Mouse (Mus musculus): ENCODE results near the gene Dcaf10. TPM values are rescaled to one million over a fixed set of nuclear protein-coding genes. Genes with fewer than 3 reads are reported as not detected.
A peak's percentile ranks its signal among the peaks of the same experiment; 100 is the strongest.
"Not testable (repeated sequence)": the region's sequence is repeated elsewhere in the genome, so short reads cannot be mapped to it uniquely, and the experiment has no call there.

Gene Dcaf10
- total RNA-seq, 2 experiments from 2014 or later: 17.7 to 20.7 TPM

DNA sequence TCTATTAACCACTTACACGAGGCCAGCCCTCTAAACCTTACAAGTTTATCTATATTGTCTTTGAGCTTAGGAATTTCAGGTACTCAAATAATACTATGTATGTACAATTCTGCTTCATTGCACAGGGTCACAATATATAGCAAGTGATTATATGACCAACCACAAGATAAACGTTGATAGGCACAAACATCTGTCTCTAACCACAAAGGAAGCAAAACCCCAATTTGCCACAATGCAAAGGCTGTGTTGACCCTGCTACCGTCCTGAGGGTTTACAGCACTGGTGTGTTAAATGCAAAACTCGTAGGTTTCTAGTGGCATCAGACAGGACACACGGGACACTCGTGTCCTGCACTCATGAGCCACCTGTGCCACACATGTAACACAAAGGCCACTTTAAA, 54.3 kb downstream of the Dcaf10 start:
- DNase-seq: not testable (repeated sequence)

DNA sequence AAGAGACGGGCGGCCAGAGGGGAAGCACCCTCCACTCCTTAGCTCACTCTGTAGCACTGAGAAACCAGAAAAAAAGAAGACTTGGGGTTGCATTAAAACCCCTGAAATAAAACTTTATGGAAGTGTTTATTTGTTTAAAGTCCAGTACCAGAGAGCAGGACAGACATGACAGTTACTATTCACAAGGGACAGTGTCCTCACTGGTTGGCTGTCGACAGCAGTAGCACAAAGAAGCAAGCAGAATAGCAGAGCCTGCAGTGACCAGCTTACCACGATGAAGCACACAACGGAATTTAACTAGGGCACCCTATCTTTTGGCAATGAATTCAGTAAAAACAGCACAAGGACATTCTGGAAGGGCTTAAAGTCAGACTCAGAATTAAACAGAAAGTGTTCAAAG, 56.4 kb downstream of the Dcaf10 start:
- DNase-seq: not testable (repeated sequence)

DNA sequence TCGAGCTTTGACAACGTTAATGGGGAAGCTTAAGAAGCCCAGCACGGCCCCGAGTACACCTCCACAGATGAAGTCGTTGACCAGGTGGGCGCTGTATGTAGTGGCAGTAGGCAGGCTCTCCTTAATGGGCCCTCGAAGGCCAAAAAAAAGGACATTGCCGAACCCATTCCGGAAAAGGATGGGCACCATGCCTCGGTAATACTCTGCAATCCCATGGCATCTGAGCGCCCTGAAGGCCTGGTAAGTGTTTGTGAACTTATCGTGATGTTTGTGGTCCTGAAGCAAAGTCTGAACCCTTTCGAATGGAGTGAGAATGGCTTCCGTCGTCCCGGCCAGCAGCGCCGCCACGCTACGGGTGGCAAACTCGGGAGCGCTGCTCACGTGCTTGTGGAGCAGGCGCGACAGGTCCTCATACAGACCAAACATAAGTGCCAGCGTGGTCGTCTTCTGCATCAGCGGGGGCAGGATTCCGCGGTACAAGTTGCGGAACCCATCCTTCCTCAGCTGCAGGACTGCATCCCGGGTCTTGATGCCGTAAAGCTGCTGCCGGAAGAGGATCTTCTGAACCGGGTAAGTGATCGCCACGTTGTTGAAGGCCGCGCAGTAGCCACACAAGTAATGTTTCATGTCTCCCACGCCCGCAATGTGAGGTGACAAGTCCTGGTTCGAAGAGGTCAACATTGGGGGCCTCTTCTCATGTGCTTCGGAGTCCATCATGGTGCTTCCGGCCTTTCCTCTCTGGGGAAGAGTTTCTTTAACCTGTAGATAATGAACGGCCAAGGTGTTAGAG, 57.7 kb downstream of the Dcaf10 start:
- DNase-seq: no peak

DNA sequence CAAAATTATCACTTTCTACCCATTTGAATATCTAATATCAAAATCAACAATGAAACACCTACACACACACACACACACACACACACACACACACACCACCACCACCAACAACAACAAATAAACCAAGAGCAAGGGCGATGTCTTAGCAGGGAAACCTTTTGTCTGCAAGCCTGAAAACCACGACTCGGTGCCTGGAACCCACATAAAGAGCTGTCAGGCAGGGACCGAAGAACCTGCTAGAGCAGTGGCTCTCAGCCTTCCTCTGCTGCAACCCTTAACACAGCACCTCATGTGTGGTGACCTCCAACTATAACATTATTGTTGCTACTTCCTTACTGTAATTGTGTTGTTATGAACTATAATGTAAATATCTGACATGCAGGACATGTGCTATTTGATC, 60.4 kb downstream of the Dcaf10 start:
- DNase-seq: no peak

DNA sequence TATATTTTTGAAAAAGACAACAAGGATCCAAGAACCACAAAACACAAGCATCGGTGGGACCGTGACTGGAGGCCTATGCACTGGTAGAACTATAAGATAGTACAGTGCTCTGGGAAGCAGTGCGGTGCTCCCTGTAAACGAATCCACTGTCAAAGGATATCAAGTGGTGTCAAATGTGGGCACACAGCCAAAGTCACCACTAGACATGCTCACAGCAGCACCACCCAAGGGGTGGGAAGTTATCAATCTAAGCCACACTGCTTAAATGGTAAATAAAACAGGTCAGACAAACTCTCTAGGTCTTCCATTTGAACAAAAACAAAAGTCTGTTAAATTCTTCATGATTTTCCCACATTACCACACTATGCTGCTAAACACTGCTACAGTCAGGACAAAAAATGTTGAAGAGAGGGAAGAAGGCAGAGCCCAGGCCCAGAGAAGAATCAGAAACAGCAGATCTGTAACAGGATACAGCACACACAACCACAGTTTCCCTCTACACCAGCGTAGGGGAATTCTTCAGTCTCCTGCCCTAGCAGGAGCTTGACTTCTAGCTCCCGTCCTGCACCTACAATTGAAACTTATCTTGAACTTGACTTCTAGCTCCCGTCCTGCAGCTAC, 61.1 kb downstream of the Dcaf10 start:
- DNase-seq: no peak

DNA sequence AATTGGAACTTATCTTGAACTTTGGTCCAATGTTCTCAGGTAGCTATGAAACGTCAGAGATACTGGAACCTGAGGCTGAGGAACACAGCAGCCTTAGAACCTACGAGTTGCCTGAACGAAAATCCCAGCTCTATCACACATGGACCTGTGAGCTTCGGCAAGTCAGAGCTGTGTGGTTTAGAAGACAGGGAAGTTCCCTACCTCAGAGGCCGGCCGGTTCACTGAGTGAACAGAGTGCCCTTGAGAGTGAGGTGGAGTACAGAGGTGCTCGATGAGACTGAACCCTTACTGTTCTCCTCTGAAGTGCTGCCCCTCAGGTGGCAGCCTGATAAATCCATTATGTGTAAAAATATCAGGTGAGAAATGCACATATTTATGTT, 61.6 kb downstream of the Dcaf10 start:
- no peak for DNase-seq

DNA sequence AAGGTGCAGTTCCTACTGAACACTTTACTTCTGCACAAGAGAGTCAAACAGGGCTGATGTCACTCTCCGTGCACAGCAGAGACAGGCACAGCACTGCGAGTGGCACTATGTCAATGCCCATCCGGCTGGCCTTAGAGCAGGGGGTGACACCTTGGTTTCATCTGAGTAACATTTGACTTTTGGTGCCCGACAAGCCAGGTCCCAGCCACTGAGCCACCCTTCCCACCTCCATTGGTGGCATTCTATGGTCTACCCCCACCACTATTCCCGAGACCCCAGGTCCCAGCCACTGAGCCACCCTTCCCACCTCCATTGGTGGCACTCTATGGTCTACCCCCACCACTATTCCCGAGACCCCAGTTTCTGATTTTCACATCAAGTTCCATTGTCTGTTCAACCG, 62.2 kb downstream of the Dcaf10 start:
- DNase-seq: no peak

DNA sequence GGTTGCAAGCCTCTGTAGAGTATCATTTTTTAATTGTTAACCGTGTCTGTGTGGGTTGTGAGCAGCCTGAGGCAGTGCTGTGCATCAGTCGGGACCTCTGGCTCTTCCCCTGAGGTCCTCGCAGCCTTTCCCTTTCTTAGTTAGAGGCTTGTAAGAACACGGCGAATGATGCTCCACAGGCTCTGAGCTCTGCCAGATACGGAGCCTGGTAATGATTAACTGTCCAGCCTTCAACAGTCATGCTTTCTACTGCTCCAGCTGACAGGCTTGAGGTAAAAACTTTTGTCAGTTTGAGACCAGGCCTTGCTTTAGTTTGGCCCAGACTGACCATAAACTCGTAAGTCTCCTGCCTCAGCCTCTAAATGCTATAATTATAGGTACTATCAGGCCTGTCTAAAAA, 63.4 kb downstream of the Dcaf10 start:
- no peak for DNase-seq

DNA sequence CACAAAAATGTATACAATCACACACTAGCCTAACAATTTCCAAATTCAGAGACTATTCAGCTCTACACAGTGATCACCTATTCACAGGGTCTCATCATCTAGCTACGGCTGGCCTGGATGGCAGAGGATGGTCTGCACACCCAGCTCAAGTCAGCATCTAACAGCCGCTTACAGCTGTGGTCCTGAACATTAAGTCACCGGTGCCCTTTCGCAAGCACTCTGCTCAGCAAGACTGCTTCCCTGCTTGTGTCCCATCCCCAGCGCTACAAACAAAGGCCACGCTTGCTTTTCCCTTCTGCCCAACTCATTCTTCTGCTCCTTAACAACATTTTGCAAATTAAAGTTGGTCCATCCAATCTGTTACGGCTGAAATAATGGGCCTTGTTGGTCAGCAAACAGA, 64.5 kb downstream of the Dcaf10 start:
- DNase-seq: no peak

DNA sequence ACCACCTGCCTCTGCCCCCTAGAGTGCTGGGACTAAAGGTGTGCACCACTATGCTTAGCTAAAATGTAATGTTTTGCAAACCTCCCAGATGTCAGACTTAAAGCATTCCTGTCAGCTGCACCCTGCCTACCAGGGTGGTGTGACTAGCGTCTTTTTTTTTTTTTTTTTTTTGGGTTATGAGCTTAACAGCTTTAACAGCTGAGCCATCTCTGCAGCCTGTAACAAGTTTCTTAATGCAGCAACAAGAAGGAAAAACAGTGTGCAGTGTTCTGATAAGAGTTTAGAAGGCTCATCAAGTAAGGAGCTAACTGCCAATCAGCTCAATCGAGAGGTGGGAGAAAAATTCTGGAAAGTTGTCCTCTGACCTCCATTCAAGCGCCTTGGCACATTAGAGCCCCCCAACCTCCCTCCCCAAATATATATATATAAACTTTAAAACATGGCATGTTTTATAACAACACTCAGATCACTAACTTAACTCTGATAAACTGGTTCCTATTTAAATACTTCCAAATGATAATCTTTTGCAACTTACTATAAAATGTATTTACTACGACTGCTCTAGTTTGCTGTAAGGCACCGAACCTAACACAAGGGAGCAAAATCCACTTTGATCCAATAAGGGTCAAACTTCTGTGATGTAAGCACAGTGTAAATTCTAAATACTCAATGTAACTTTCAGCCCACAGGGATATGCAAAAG, 65.3 kb downstream of the Dcaf10 start:
- DNase-seq: no peak

DNA sequence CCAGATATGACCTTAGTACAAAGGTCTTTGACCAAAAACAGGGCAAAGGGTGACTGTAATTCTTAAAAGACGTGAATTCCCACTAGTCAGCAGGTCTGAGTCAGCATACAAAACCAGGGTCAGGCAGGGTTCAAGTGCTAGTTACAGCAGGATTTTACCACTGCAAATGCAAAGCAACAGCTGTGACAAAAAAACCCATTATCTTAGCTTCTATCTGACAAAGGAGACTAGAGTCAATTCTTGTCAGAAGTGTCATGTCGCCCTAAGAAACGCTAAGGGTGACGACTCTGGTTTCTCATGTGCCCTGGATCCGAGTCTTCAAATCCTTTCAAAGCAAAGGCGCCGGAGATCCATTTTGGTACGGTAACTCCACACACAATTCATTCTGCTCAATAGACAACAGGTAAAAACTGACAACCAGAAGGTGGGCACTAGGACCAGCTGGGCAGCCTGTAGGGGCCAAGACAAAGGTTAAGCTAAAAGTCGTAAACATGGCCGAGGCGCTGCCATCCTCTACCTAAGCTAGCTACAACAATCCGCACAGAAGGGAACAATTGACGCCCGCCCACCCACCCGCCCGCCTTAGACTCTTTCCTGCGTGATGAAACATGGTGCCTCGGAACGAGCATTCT, 65.9 kb downstream of the Dcaf10 start:
- no peak for DNase-seq

DNA sequence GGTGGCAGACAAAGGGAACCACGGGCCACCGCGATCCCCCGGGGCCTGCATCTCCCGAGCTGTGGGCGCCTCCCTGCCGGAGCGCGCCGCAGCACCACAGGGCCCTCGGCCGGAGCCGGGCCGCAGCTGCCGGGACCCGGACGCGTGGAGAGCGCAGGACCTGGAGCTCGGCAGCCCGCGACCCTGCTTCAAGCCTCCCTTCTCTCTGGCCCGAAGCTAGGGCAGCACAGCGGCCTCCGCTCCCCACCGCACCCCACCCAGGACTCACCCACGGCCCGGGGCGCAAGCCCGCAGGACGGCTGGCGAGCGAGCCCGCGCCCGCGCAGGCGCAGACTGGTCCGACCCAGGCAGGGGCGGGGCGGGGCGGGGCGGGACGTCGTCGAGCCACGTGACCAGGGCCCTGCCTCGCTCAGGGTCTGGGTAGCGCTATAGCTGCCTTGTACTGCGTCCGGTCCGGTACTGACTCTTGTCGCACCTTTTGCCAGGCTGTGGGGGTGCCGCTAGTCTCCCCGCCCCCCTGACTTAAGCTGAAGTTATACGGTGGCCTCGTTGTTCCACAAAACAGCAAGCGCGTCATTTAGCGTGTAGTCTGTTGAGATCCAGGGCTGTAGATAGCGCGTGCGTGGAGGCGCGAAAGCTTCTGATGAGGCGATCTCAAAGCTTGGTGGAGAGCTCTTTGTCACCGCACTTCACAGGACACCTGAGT, 66.7 kb downstream of the Dcaf10 start, which contains the start of gene Slc25a51:
Slc25a51 (minus strand) TSS at position 340 of the 706 bp plus-strand sequence.
- peak; percentile 80 for DNase-seq

DNA sequence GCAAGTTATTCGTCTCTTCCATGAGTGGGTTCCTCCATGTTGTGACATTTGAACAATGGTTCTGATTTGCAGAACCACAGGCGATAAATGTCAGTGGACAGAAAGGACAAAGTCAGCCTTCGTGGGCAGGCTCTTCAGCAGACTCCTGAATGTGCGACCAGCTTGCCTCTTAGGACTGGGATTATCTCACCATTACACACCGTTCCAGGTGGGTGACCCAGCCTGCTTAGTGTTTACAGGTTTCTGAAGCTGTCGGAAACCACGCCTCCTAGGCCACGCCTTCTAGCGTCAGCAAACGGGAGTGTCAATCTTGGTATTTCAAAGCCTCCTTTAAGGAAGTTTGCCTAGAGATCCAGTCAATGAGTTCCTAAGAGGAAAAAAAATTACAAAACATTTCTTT, 67.4 kb downstream of the Dcaf10 start:
- DNase-seq: peak; percentile 18 to 40

DNA sequence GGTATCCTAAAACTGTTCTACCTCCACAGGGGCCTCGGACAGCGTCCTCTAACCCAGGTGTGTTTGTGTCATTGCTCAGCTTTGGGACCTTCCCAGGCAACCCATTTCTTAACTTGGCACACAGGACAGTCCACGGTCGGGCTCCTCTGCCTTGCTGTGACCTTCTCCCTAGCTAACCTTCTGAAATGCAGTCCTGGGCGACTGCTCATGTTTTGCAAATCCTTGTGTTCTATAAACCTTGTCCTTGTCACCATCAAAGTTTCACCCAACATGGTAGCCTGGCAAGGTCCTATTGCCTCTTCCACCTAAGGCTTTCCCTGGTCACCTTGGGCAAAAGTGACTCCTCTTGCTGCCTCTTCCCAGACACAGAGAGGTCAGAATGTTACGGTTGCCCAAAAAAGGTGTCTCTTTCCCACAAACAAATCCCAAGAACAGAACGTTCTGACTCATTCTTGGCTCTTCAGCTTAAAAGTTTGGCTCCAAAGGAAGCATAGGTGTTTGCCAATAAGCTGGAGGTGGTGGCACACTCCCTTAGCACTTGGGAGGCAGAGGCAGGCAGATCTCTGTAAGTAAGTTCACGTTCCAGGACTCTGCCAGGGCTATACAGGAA, 69.4 kb downstream of the Dcaf10 start:
- no peak for DNase-seq

DNA sequence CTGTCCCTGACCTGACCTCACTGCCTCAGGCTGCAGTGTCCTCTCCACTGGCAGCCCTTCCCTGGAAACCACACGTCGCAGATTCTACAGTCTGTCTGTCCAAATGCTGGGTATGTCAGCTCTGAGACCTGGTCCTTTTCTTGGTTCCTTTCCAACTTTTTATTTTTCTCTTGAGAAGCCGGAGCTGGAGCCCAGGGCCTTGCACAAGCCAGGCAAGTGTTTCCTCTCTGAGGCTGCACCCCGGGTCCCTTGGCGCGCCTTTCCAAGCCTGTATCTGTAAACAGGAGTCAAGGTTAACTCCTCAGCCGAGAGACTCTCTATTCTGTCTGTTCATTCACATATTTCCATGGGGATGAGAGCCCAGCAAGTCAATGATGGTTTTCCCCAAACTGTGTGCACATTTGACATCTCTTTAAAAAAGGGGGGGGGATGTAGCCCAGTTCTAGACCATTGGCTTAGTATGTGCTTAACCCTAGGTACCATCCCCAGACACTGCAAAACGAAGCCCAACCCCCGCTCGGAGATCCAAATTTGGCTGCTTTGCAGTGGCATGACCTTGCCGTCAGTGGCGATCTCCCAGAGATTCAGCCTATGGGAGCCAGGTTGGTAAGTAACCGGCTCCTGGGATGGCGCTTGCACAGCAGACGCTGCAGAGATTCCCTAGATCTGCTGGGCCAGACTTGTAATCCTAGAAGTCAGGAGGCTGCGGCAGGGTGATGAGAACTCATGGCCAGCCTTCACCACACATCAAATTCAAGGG, 70.7 kb downstream of the Dcaf10 start:
- DNase-seq: no peak

DNA sequence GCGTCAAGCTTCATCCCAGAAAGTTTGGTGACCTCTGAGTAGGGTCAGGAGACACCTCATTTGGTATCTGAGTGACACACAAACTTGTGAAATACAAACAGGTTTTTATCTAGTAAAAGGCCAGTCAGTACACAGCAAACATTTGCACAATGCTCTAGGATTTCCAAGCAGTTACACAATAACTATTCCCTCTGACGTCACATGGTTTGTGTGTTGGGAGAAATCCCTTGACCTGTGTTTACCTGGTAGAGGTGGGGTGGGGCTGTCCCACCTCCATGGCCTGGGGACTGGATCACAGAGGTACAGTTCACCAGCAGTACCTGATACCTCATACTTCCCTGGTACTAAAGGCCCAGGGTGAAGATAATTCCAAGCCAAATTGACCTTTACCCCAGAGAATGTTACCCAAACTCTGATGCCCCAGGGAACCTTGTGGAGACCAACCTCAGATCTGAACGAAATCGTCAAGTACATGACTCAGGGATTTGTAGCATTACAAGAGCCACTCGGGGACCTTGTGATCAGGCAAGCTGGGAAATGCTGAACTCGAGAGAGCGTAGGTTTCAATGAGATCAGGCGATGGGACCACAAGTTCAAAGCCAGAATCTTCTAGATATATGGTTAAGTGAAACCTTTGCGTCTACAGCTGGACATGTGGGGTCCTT, 71.9 kb downstream of the Dcaf10 start:
- DNase-seq: no peak

DNA sequence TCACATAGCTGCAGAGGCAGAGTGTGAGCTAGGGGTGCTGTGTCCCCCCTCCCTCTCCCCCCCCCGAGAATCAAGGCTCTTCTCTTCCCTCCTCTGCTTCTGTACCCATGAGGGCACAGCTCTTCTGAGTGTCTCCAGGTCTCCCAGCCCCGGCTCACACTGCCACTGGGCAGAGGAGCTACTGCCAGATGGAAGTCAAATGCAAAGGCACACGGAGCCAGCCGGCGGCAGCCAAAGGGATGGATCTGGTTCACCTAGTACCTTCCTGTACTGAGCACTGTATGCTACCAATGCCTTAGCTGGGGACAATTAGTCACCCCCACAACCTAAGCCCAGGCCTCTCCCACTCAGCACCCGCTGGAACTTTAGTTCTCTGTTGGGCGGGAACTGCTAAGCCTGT, 74.4 kb downstream of the Dcaf10 start:
- no peak for DNase-seq

DNA sequence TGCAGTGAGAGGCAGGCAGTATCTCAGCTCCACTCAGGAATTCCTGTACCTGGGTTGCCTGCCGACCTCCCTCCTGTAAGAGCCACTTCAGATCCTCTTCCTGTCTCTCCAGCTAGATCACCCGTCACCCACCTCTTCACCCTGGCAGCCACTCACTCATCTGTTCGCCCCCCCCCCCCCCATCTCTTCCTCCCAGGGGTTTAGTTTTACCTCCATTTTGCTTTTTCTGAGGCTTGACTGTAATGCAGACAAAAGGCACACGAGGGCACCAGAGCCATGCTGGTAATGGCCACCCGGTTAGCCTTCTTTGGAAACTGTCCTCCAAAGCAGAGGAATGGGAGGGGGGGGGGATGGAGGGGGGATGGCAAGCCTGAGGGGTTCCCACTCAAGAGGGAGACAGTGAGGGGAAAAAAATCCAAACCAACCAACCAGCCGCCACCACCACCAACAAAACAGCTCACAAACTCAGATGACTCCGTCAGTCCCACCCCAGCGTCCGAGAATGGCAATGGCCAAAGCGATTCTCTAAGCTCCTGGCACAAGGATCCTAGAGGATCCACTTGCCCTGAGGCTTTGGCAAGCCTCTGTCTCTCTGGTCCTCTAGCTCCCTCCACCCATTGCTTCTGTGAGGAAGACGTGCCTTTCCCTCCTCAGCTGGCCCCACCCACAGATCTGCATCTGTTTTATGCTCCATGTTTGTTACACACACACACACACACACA, 76.5 kb downstream of the Dcaf10 start:
- DNase-seq: peak; percentile 32 to 38

DNA sequence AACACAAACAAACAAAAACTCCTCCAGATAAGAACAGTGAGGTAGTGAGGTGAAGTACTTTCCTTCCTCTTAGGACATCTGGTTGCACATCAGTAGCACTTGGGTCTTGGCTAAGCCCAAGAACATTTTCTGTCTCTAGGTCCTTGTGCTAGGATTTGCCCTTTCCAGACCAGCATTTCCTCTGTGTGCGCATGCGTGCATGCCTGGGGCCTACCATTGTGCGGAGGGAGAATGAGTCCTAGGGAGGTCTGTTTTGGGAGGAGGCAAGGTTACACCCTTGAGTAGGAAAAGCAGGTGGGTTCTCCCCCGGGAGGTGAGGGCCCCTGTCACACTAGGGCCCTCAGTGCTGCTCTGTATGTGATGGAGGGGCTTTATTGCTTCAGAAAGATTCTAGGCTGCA, 77.2 kb downstream of the Dcaf10 start:
- no peak for DNase-seq

DNA sequence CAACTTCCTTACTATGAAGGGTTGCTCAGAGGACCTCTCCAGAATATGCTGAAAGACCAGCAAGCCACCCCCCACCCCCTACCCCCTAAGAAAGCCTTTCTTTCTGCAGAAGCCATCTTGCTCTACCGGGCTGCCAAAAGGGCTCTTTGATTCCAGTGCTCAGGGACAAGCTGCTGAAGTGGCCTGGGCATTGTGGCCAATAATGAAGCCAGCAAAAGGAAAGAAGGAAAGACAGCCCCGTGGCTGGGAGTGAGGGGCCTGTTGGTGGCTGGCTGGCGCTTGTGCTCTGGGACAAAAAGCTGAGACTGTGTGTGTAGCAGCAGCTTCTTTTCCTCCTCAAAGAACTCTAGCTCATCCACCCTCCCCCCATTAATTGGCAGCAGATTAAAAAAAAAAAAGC, 78.8 kb downstream of the Dcaf10 start:
- no peak for DNase-seq
